Mouse (Mus musculus) stomach, postnatal 0 days (tissue): ENCODE data around the gene Dlg2.

Source experiments
- CTCF ChIP-seq: IDR thresholded peaks from 2 replicates; pipeline ENCODE4 v1.5.1; 2016; ENCODE audit warnings: antibody characterized with exemption, low read depth, mild to moderate bottlenecking, moderate library complexity
- EP300 ChIP-seq: optimal IDR thresholded peaks from 2 replicates; pipeline ENCODE3; 2016; ENCODE audit warnings: antibody characterized with exemption

GRCm38 (mm10) chr7:92383913-92384484, 1907.5 kb downstream of the Dlg2 start:
- no peak for TF ChIP-seq CTCF
- TF ChIP-seq EP300: no peak
